Comparison of ENCODE assay signal across 21 mouse cellular contexts in genomic region chr9:83852464-83852863, GRCm38 (mm10).
"Had no signal": no experiment of that assay in that cellular context is flagged by ENCODE, and none has a peak within 500 bp of the region (broad histone marks: within the 10 kb centered on the region; RNA-seq: fewer than 3 reads in every experiment).

No protein-coding gene starts in this region.

- H3K4me1 ChIP-seq: kidney, embryonic 15.5 days; limb, embryonic 12.5 days; limb, embryonic 15.5 days; lung, embryonic 15.5 days; megakaryocyte, embryonic 14.5 days; midbrain, embryonic 10.5 days; midbrain, embryonic 15.5 days; neural tube, embryonic 12.5 days; neural tube, embryonic 15.5 days; stomach, embryonic 15.5 days had no signal

- H3K9me3 ChIP-seq: kidney, embryonic 15.5 days; limb, embryonic 12.5 days; limb, embryonic 15.5 days; lung, embryonic 15.5 days; megakaryocyte, embryonic 14.5 days; midbrain, embryonic 10.5 days; midbrain, embryonic 15.5 days; neural tube, embryonic 12.5 days; neural tube, embryonic 15.5 days; stomach, embryonic 15.5 days had no signal

- H3K36me3 ChIP-seq: midbrain, embryonic 15.5 days; neural tube, embryonic 15.5 days had no signal

- H3K4me2 ChIP-seq: kidney, embryonic 15.5 days; limb, embryonic 12.5 days; limb, embryonic 15.5 days; lung, embryonic 15.5 days; midbrain, embryonic 15.5 days; neural tube, embryonic 12.5 days; neural tube, embryonic 15.5 days; stomach, embryonic 15.5 days had no signal

- H3K27ac ChIP-seq: kidney, embryonic 15.5 days; limb, embryonic 12.5 days; limb, embryonic 15.5 days; liver, embryonic 14.5 days; lung, embryonic 15.5 days; midbrain, embryonic 10.5 days; midbrain, embryonic 15.5 days; neural tube, embryonic 12.5 days; neural tube, embryonic 15.5 days; stomach, embryonic 15.5 days had no signal

- H3K27me3 ChIP-seq: kidney, embryonic 15.5 days; limb, embryonic 12.5 days; limb, embryonic 15.5 days; lung, embryonic 15.5 days; megakaryocyte, embryonic 14.5 days; midbrain, embryonic 15.5 days; neural tube, embryonic 12.5 days; neural tube, embryonic 15.5 days; stomach, embryonic 15.5 days had no signal

- ATAC-seq: midbrain, embryonic 15.5 days had no signal

- H3K9ac ChIP-seq: kidney, embryonic 15.5 days; limb, embryonic 12.5 days; limb, embryonic 15.5 days; liver, embryonic 14.5 days; lung, embryonic 15.5 days; midbrain, embryonic 15.5 days; neural tube, embryonic 12.5 days; neural tube, embryonic 15.5 days; stomach, embryonic 15.5 days had no signal

- H3K4me3 ChIP-seq: kidney, embryonic 15.5 days; limb, embryonic 12.5 days; limb, embryonic 15.5 days; lung, embryonic 15.5 days; megakaryocyte, embryonic 14.5 days; midbrain, embryonic 10.5 days; midbrain, embryonic 15.5 days; neural tube, embryonic 12.5 days; neural tube, embryonic 15.5 days; stomach, embryonic 15.5 days had no signal

- DNase-seq: kidney, adult 8-10 months; kidney, postnatal 10 days; kidney, postnatal 4 days; left cerebral cortex, postnatal 4 days; lung, adult 18-20 months; lung, postnatal 10 days; lung, postnatal 36 days; right cerebral cortex, postnatal 25 days; spleen, adult 18-20 months; thymus, postnatal 25 days had no signal
